Mouse (Mus musculus): ENCODE measurements around the gene Sgk2. TPM values are rescaled to one million over a fixed set of nuclear protein-coding genes. Genes with fewer than 3 reads are reported as not detected.

The Sgk2 gene
- not detected for total RNA-seq (2021)

GRCm38 (mm10) chr2:162987218-162987617 lies at the start of gene Sgk2:
TSS of gene Sgk2 (plus strand) at chr2:162987330.
- no peak for DNase-seq
- intact Hi-C loops (cut with DNase I): no loop called here

- intact Hi-C loops (cut with DNase I): no loop called here
These were observed 47.6 kb upstream of the Sgk2 start for GRCm38 (mm10) chr2:162939562-162939961.

GRCm38 (mm10) chr2:162943148-162943846 lies 43.8 kb upstream of the Sgk2 start, which contains the start of gene L3mbtl1:
TSS of gene L3mbtl1 (plus strand) at chr2:162943472.
- DNase-seq: no peak
- intact Hi-C loops (cut with DNase I): no loop called here

More at GRCm38 (mm10) chr2:162939562-162939961, 47.6 kb upstream of the Sgk2 start:
- DNase-seq: no peak

- DNase-seq: no peak
- intact Hi-C loops (cut with DNase I): no loop called here
These were observed 43.2 kb upstream of the Sgk2 start for GRCm38 (mm10) chr2:162943931-162944330.

- intact Hi-C loops (cut with DNase I): no loop called here
- no peak for DNase-seq
These were observed 40.2 kb upstream of the Sgk2 start for GRCm38 (mm10) chr2:162946964-162947363.

GRCm38 (mm10) chr2:162947736-162948135 lies 39.4 kb upstream of the Sgk2 start:
- DNase-seq: no peak
- intact Hi-C loops (cut with DNase I): no loop called here

GRCm38 (mm10) chr2:162948221-162948620 lies 38.9 kb upstream of the Sgk2 start:
- DNase-seq: no peak
- intact Hi-C loops (cut with DNase I): no loop called here

GRCm38 (mm10) chr2:162950776-162951175 lies 36.4 kb upstream of the Sgk2 start:
- intact Hi-C loops (cut with DNase I): no loop called here
- no peak for DNase-seq

- intact Hi-C loops (cut with DNase I): no loop called here
- no peak for DNase-seq
These were observed 30.3 kb upstream of the Sgk2 start for GRCm38 (mm10) chr2:162956843-162957242.

- intact Hi-C loops (cut with DNase I): no loop called here
- no peak for DNase-seq
These were observed 25.8 kb upstream of the Sgk2 start for GRCm38 (mm10) chr2:162961321-162961720.

- intact Hi-C loops (cut with DNase I): no loop called here
- DNase-seq: no peak
These were observed 20.4 kb upstream of the Sgk2 start for GRCm38 (mm10) chr2:162966734-162967133.

- intact Hi-C loops (cut with DNase I): loop anchor here (1.0 kb wide), 1 partner anchor 30 kb away; no protein-coding TSS in a partner anchor
- peak; percentile 42 to 54 for DNase-seq
These were observed 18.8 kb upstream of the Sgk2 start for GRCm38 (mm10) chr2:162968357-162968756.

GRCm38 (mm10) chr2:162969101-162969500 lies 18.0 kb upstream of the Sgk2 start:
- no peak for DNase-seq
- intact Hi-C loops (cut with DNase I): no loop called here

GRCm38 (mm10) chr2:162970896-162971295 lies 16.2 kb upstream of the Sgk2 start:
- intact Hi-C loops (cut with DNase I): no loop called here
- no peak for DNase-seq

GRCm38 (mm10) chr2:162972752-162973151 lies 14.4 kb upstream of the Sgk2 start:
- intact Hi-C loops (cut with DNase I): no loop called here

GRCm38 (mm10) chr2:162973206-162973605 lies 13.9 kb upstream of the Sgk2 start:
- intact Hi-C loops (cut with DNase I): no loop called here
- DNase-seq: no peak

More at GRCm38 (mm10) chr2:162972752-162973151, 14.4 kb upstream of the Sgk2 start:
- DNase-seq: no peak

GRCm38 (mm10) chr2:162973637-162974036 lies 13.5 kb upstream of the Sgk2 start:
- intact Hi-C loops (cut with DNase I): no loop called here
- DNase-seq: no peak

- peak; percentile 28 to 41 for DNase-seq
- intact Hi-C loops (cut with DNase I): no loop called here
These were observed 11.9 kb upstream of the Sgk2 start for GRCm38 (mm10) chr2:162975157-162975775.

GRCm38 (mm10) chr2:162976001-162976400 lies 11.1 kb upstream of the Sgk2 start:
- intact Hi-C loops (cut with DNase I): no loop called here
- DNase-seq: peak; percentile 48 to 50

- no peak for DNase-seq
- intact Hi-C loops (cut with DNase I): no loop called here
These were observed 2.7 kb upstream of the Sgk2 start for GRCm38 (mm10) chr2:162984381-162984780.

- intact Hi-C loops (cut with DNase I): no loop called here
- DNase-seq: peak; percentile 23 to 43
These were observed 1.2 kb upstream of the Sgk2 start for GRCm38 (mm10) chr2:162985923-162986322.

- no peak for DNase-seq
- intact Hi-C loops (cut with DNase I): no loop called here
These were observed 366 bp upstream of the Sgk2 start for GRCm38 (mm10) chr2:162986764-162987163.
